Mouse (Mus musculus) embryonic stem cell, embryonic (primary cell): ENCODE measurements at regions not wholly inside any gene's neighbourhood (a gene's known extent, or its start where the extent isn't known, plus 50 kb on each side); places are given as distances from the start of the nearest gene placed in this dataset.
"Not testable (repeated sequence)": the region's sequence is repeated elsewhere in the genome, so short reads cannot be mapped to it uniquely, and the experiment has no call there.

Experiments used
- CTCF ChIA-PET, 4 experiments: fragments of 300-600 bp in 2 of 4; fragments of 350-600 bp in 2 of 4; sonication (Branson Sonifier 250); formaldehyde crosslinking; loops; one replicate each; lab custom pipeline; 2022; ENCODE audit warnings: inconsistent platforms in 2 of 4; lab: Charles Lee
- POLR2A ChIA-PET, 4 experiments: fragments of 300-600 bp in 2 of 4; fragments of 350-600 bp in 2 of 4; sonication (Branson Sonifier 250); formaldehyde crosslinking; loops; one replicate each; lab custom pipeline; 2022; ENCODE audit warnings: antibody characterized with exemption in 4 of 4, inconsistent platforms in 1 of 4; lab: Charles Lee

DNA sequence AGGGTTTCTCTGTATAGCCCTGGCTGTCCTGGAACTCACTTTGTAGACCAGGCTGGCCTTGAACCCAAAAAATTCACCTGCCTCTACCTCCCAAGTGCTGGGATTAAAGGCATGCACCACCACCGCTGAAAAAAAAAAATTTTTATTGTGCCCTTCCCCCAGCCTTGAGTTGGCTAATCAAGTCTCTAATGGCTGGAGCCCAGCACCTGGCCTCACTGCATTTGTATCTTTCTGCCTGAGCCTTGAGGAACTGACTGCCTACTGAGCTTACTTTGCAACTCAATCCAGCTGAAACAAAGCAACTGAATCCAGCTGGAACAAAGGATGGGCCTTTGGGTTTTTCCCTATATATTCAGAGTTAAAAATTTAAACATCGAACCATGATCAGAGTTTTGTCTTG lies 153.3 kb upstream of the Ccnh start:
- ChIA-PET CTCF (no interaction called here), POLR2A (interaction anchor here in 2 of 4 experiments (0.6 to 1.0 kb wide), 3 partner anchors 12 to 111 kb away, joined by 3 to 5 read pairs (median 3); no protein-coding TSS in a partner anchor)

DNA sequence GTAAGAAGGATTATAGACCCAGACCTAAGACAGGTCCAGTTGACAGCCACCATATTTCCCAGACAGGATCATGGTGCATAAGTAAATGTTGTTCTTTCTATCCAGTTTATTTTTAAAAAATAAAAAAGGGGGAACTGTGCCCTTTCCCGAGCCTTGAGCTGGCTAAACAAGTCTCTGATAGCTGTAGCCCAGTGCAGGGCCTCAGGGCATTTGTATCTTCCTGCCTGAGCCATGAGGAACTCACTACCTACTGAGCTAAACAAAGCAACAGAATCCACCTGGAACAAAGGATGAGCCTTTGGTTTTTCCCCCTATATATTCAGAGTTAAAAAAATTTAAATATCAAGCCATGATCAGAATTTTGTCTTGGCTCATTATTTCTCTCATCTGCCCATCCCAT lies 152.4 kb upstream of the Ccnh start:
- CTCF ChIA-PET, result no interaction called here

GRCm38 (mm10) chr13:85066585-85067550 lies 122.3 kb upstream of the Ccnh start:
- ChIA-PET POLR2A (no interaction called here), CTCF (no interaction called here)

More for the DNA sequence above, 152.4 kb upstream of the Ccnh start:
- POLR2A ChIA-PET, result interaction anchor here in 1 of 4 experiments (0.8 kb wide), 1 partner anchor 110 kb away, joined by 3 read pairs; no protein-coding TSS in a partner anchor

DNA sequence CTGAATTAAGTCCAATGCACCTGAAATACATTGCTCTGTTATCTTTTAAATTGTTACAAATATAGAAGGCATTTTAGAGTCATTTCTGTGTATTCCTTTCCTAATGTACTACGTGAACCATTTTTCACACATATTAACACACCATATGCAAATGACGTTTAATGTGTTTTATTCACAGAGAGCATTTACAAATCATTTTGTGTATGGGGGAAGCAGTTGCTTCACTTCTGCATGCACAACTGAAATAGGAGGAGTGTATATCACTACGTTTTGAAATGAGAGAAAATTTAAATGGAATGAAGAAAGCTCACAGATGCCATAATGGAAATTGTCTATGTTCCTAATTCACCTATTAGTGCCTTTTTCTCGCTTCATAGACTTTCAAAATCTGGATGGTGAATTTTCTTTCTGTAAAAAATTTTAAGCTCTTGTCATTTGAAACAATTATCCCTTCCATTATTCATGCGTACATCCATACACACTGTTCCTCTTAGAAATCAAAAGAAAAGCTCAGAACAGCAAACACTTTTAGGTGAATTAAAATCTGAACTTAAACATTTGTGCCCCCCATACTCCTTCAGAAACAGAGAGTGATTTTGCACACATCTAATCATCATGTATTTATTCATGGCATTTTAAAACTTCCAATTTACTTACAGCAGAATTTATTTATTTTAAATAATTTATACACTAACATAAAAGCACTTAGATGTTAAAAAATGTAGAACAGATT lies 121.5 kb upstream of the Ccnh start:
- POLR2A ChIA-PET, result no interaction called here
- CTCF ChIA-PET, result no interaction called here

- POLR2A ChIA-PET, result no interaction called here
- CTCF ChIA-PET, result no interaction called here
Measured at GRCm38 (mm10) chr13:85068403-85068802, 120.8 kb upstream of the Ccnh start.

GRCm38 (mm10) chr13:85083335-85083734 lies 105.9 kb upstream of the Ccnh start:
- CTCF ChIA-PET, result interaction anchor here in 1 of 4 experiments (0.7 kb wide), 1 partner anchor 14 kb away, joined by 4 read pairs; no protein-coding TSS in a partner anchor

DNA sequence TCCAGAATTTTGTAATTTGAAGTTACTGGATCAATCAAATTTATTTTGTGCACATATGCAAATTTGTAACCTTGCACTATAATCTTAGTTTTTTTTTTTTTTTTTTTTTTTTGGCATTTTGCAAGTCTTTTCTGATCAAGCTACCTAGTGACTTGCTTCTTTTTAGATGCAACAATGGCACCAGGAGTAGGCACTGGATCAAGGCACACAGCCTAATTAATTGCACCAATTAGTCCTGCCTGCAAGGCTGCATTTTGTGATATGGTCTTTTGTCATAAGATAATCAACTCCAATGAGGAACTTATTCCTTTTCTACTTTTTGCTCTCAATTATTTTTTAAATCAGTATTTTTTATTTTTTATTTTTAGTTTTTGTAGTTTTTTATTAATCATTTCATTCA lies 105.5 kb upstream of the Ccnh start:
- POLR2A ChIA-PET, result interaction anchor here in 1 of 4 experiments (0.6 kb wide), 1 partner anchor 98 kb away, joined by 6 read pairs; no protein-coding TSS in a partner anchor
- CTCF ChIA-PET, result interaction anchor here in 1 of 4 experiments (0.7 kb wide), 1 partner anchor 13 kb away, joined by 4 read pairs; no protein-coding TSS in a partner anchor

More at GRCm38 (mm10) chr13:85083335-85083734, 105.9 kb upstream of the Ccnh start:
- POLR2A ChIA-PET, result no interaction called here

- POLR2A ChIA-PET, result no interaction called here
- CTCF ChIA-PET, result no interaction called here
Measured at GRCm38 (mm10) chr13:85096174-85096573, 93.0 kb upstream of the Ccnh start.

GRCm38 (mm10) chr13:85123309-85123708 lies 65.9 kb upstream of the Ccnh start:
- ChIA-PET POLR2A (no interaction called here), CTCF (no interaction called here)

GRCm38 (mm10) chr13:85126573-85127547 lies 62.3 kb upstream of the Ccnh start:
- CTCF ChIA-PET, result not testable (repeated sequence)
- POLR2A ChIA-PET, result interaction anchor here in 1 of 4 experiments (1.0 to 2.0 kb wide), 2 partner anchors 10 to 20 kb away, joined by 3 to 14 read pairs; no protein-coding TSS in a partner anchor

DNA sequence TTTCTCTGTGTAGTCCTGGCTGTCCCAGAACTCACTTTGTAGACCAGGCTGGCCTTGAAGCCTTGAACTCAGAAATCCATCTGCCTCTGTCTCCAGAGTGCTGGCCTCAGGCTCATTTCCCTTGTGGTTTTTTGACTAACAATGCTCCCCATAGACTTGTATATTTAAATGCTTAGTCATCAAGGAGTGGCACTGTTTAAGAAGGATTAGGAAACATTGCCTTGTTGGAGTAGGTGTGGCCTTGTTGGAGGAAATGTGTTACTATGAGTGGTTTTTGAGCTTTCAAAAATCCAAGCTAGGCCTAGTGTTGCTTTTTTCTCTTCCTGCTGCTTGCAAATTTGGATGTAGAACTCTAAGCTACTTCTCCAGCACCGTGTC lies 61.7 kb upstream of the Ccnh start:
- POLR2A ChIA-PET, result interaction anchor here in 1 of 4 experiments (1.0 to 2.0 kb wide), 3 partner anchors 9 to 34 kb away, joined by 3 to 14 read pairs (median 3); no protein-coding TSS in a partner anchor
- CTCF ChIA-PET, result no interaction called here
